Mouse (Mus musculus) heart, postnatal 14 days (tissue): ENCODE measurements around the gene Zbtb7a. TPM values are rescaled to one million over a fixed set of nuclear protein-coding genes. Genes with fewer than 3 reads are reported as not detected.
A peak's percentile ranks its signal among the peaks of the same experiment; 100 is the strongest.

Experiments used
- DNase-seq, 2 experiments: peaks; one replicate each; pipeline ENCODE4 v3.0.0; 2021 to 2022
- intact Hi-C: fragments of 180-260 bp; cut with DNase I; formaldehyde crosslinking; loops from one replicate; pipeline ENCODE4 v1.15.1; 2025
- long read RNA-seq, 2 experiments: library from polyadenylated mRNA; stranded (forward); transcript quantifications; one replicate each; pipeline ENCODE4 v2.0.0; 2021
- total RNA-seq, 2 experiments: library from RNA; stranded (reverse); gene quantifications; 2 replicates each; pipeline ENCODE4 v1.2.3; 2021

Zbtb7a gene
- total RNA-seq = 10 to 100 TPM; 40.8 to 43.2 TPM
- long read RNA-seq, experiment 1, full-length matches to known transcripts = 4 of 45 reads
- long read RNA-seq, experiment 1, partial matches to known transcripts = 4 of 45 reads
- long read RNA-seq, experiment 1, other reads (novel, unspliced or antisense) = 37 of 45 reads
- long read RNA-seq, experiment 2, partial matches to known transcripts = 0 of 49 reads
- long read RNA-seq, experiment 2, other reads (novel, unspliced or antisense) = 48 of 49 reads

DNA sequence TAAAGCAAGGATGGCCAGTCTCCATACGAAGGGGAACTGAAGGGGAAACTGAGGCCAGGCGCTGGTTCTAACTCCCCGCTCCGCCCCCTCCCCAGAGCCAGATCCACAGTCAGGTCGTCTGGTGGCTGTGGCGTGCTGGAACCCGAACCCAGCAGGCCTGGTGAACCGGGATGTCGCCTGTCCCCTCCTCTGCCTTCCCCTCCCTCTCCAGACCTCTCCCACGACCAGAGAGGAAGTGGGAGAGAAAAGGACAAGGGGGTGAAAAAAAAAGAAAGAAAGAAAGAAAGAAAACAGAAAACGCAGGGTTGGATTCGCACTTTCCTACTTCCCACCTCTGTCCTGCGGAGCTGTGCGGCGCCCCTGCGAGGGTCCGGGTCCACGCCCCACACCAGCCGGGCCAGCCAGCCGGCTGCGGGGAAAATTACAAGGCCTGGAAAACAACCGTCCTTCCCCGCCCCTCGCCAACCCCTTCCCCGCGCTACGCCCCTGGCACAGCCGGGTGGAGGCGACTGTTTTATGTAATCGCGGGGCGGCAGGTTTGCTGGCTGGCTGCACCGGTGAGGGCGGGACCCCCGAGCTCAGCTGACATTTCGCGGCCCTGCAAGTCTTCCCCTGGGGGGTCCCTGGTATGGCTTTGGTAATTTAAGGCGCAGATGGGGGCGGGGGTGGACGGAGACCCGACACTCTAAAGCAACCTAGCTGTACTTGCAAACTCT is at the start of gene Zbtb7a:
Gene Zbtb7a (plus strand): TSS at position 255 of the 716 bp plus-strand sequence.
- intact Hi-C loops = no loop called here
- DNase-seq = peak in 1 of 2 experiments; percentile 49

DNA sequence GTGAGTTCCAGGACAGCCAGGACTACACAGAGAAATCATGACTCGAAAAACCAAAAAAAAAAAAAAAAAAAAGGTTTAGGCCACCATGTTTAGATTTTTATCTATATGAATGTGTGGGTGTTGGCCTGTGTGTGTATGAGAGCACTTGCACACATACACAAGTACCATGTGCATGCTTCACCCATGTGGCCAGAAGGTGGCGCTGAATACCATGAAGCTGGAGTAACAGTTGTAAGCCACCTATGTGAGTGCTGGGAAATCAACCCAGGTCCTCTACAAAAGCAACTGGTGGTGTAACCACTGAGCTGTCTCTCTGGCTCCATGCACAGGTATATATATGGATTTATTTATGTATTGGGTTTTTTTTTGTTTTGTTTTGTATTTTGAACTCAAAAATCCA is 48.0 kb upstream of the Zbtb7a start:
- intact Hi-C loops = loop anchor here (2.0 kb wide), 1 partner anchor 88 kb away; no protein-coding TSS in a partner anchor
- peak in 1 of 2 experiments; percentile 14 for DNase-seq

DNA sequence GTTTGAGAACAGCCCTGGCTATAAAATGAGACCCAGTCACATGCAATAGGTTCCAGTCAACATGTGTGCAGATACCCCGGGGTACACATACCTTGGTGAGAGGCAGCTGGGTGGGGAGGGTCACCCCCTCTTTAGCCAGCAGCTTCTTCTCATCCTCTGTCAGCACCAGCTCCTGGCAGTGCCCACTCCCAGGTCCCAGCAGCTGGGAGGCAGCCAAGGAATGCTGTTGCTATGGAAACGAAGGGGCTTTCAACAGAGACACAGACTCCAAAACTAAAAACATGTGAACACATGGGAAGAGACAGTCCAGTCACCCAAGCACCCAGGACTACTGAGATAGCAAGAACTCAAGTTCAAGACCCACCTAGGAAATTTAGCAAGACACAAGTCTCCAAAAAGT is 45.8 kb upstream of the Zbtb7a start:
- intact Hi-C loops = no loop called here
- DNase-seq = peak in 1 of 2 experiments; percentile 18

DNA sequence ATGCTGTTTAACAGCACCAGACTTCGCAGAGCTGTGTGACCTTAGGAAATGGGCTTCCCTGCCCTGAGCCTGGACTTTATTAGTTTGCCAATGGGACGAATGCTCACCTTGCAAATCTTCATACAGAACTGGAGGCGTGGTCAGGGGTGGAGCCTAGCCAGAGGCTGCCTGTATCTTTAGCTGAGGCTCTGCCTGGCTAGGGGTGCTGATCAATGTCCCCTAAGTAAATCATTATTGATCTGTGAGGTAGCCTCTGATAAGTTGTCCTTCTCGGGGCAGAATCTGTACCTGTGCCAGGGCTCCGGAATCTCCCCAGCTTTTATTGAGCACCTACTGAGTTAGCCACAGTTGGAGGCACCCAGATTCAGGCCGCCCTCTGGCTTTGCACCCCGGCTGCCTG is 44.4 kb upstream of the Zbtb7a start:
- no peak for DNase-seq
- intact Hi-C loops = no loop called here

DNA sequence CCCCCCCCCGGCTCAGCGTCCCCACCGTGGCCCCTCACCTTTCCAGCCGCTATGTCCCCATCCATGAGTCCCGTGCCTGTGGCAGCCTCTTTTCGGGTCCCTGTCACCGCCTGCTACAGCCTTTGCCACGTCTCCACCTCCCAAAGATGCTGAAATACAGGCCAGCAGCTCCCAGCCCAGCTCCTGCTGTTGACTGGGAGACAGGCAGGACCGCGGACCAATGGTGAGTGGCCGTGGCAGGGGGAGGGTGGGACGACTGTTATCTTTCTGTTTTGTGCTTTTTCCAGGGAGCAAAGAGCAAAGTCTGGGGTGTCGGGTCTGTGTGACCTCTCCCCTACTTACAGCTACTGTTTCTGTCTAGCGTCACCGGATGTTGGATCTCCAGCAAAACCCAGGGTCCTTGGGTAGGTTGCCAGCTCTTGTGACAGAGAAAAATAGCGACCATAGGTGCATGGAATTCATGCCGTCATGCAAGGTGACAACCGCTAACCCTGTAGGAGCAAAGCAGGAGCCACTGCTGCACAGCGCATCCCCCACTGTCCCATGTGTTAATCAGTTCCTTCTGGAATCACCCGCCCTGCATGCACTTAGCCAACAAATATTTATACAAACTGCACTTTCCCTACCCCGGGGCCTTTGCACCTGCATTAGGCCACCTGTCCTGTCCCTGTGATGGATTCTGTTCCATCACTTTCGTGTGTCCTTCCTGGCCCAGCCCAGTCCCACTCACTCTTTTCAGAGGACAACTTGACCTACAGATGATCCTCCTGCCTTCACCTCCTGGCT is 42.4 kb upstream of the Zbtb7a start:
- intact Hi-C loops = no loop called here
- DNase-seq = peak; percentile 61 to 69

DNA sequence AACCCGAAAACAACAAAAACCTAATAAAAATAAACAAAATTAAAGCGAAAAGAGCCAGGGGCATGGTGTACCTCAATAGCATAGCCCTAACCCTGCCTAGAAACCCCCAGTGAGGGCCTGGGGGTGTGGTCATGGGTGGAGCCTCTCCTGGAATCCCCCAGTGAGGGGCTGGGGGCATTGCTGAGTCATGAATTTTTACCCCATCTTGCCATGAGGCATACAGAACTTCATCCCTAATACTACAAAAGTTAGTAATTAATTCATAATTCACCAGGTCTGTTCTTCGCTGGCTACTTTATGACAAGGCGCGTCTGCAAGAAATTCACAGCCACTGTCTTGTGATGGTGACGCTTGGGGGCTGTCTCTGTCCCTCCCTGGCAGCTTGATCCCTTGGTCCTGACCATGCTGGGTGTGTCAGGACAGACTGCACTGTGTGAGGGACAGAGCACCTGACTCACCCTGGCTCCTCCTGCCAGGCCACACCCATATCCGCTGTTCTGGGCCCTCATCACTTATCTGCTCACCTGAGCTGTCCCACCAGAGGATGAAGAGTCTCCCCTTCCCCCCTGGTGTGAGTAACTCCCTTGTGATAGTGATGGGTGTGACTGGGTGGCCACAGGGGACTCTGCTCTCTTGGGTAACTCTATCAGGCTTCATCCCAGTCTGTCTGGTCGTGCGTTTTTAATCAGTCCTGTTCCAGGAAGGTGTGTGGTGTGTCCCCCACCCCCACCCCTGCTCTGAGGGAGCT is 39.9 kb upstream of the Zbtb7a start:
- intact Hi-C loops = no loop called here
- DNase-seq = no peak

DNA sequence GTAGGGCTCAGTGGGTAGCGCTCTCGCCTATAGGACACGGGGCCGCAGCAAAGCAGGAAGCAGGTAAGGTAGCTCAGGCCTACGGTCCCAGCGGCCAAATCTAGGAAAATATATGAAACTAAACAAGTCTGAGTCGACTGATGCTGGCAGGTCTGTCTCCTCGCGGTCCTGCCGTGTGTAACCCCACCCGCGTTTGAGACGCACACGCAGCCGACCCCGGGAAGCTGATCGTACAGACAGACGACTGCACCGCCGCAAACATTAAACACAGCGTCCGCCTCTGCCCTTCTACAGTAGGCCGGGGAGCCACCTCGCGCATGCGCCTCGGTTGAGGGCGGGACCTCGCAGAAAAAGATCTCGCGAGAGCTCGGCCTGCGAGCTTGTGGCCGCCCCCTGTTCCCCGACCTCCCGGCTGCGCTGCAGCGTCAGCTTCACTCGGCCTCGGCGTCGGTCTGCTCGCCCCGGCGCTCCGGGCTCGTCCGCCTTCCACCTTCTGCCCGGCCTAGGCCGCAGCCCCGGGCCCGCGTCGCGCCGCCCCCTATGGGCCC is 29.4 kb upstream of the Zbtb7a start, which contains the start of gene Map2k2:
Gene Map2k2 (plus strand): TSS at position 351 of the 548 bp plus-strand sequence.
- peak; percentile 99 for DNase-seq
- intact Hi-C loops = loop anchor here (5.0 kb wide), 1 partner anchor 67 kb away; no protein-coding TSS in a partner anchor

DNA sequence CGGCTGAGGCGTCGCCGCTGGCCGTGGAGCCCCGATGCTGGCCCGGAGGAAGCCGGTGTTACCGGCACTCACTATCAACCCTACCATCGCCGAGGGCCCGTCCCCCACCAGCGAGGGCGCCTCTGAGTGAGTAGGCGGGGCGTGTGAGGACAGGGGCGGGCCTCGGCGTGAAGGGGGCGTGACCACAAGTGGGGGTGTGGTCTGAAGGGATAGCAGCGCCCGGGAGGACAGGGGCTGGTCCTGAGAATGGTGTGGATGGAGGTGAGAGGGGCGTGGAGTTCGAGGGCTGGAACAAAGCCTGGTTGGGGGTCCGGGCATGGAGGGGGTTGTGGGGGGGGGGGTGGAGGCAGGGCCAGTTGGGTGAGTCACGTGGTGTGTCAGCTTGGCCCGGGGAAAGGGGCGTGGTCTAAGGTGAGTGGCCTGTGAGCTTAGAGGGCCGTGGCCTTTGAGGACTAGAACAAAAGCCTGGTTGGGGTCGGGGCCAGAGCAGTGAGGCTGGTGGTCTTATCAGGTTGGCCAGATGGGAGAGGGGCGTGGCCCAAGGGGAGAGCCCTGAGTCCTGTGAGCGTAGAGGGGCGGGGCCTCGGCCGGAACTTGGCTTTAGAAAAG is 28.8 kb upstream of the Zbtb7a start:
- peak; percentile 85 to 91 for DNase-seq
- intact Hi-C loops = loop anchor here (5.0 kb wide), 1 partner anchor 66 kb away; no protein-coding TSS in a partner anchor

DNA sequence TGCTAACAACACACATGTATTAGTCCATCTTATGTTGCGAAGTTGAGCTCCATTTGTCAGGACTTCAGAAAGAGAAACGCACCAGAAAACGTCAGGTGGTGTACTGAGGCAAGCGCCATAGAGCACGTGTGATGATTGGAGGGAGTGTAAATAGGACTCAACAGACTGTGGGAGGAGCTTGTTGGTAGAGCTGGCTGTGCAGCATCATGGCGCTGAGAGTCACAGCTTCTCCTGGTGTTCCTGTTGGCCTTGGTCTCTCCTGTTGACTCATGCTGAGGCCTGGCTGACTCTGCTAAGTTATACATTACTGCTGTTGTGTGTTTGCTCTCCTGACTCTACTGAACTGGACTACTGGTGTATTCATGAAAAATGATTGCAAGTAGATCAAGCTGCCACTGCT is 22.1 kb upstream of the Zbtb7a start:
- DNase-seq = no peak
- intact Hi-C loops = no loop called here

DNA sequence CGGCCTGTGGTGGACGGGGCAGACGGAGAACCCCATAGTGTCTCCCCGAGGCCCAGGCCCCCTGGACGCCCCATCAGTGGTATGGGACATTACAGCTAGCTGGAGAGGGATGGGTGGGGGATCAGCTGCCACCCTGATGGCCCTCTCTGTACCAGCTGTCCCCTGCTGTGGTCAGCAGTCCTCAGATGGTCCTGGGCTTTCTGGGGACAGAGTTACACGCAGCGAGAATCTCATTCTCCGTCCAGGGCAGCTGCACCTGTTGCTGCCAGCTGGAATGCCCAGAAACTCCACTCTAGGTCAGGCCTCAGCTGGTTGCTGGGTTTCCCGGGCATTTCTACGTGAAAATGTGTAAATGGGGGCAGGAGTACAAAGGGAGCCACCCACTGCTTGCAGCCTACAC is 15.4 kb upstream of the Zbtb7a start:
- no peak for DNase-seq
- intact Hi-C loops = no loop called here

DNA sequence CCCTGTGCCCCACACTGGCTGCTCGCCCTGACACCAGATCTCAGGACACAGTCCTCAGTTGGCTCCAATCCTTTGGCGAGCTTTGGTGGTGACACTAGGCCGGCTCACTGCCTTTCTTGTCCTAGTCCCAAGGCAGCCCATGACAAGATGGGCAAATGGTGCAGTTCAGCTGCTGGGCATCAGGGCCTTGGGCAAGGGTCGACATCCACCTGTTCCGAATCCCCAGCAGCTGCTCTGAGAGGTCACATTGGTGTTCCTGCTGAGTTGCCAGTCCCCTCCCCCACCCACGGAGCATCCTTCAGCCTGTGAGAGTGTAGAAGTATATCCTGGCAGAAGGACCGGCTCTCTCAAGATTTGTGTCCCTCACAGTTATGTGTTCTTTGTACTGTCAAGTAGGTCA is 14.4 kb upstream of the Zbtb7a start:
- intact Hi-C loops = no loop called here
- no peak for DNase-seq

DNA sequence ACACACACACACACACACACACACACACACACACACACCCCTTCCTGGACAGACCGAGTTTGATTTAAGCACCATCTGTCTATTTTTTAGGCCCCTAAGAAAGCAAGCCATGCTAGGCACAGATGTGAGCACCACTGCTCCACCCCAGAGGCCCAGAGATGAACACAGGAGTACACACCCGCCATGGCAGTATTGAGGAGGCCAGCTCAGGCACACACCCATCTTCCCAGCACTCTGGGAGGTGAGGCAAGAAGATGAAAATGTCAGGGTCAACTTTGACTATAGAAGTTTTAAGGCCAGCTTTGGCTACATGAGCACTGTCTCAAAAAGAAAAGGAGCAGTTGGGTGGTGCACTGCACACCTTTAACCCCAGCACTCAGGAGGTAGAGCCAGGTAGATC is 12.1 kb upstream of the Zbtb7a start:
- no peak for DNase-seq
- intact Hi-C loops = no loop called here

DNA sequence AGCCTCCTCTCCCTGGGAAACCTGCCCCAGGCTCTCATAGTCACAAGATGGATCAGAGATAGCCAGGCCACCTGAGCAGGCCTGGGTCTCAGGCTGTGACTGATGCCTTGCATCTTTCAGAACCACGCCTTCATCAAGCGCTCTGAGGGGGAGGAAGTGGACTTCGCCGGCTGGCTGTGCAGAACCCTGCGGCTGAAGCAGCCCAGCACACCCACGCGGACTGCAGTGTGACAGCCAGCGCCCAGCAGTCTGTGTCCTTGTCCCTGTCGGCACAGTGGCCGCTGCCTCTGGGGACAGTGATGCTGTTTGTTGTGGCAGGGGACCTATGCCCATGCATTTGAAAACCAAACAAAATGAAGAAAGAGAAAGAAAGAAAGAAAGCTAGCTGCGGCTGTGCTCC is 11.5 kb upstream of the Zbtb7a start:
- intact Hi-C loops = no loop called here
- DNase-seq = no peak

DNA sequence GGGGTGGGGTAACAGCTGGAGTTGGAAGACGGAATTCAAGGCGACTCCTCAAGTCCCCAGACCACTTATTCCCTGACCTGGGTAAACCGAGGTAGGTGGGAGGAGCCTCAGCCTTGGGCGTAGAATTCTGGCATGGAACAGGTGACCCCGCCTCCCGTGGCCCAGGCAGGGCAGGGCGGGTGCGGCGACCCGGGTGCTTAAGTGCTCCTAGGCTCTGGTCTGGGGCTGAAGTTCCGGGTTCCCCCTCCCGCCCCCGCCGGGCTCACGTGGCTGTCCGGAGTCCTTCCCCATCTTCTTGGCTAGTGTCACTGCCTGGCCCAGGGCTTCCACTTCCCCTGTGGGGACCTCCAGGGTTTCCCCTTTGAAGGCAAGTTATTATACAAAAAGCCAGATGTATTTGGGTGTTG is 836 bp upstream of the Zbtb7a start:
- peak; percentile 73 to 75 for DNase-seq
- intact Hi-C loops = no loop called here

DNA sequence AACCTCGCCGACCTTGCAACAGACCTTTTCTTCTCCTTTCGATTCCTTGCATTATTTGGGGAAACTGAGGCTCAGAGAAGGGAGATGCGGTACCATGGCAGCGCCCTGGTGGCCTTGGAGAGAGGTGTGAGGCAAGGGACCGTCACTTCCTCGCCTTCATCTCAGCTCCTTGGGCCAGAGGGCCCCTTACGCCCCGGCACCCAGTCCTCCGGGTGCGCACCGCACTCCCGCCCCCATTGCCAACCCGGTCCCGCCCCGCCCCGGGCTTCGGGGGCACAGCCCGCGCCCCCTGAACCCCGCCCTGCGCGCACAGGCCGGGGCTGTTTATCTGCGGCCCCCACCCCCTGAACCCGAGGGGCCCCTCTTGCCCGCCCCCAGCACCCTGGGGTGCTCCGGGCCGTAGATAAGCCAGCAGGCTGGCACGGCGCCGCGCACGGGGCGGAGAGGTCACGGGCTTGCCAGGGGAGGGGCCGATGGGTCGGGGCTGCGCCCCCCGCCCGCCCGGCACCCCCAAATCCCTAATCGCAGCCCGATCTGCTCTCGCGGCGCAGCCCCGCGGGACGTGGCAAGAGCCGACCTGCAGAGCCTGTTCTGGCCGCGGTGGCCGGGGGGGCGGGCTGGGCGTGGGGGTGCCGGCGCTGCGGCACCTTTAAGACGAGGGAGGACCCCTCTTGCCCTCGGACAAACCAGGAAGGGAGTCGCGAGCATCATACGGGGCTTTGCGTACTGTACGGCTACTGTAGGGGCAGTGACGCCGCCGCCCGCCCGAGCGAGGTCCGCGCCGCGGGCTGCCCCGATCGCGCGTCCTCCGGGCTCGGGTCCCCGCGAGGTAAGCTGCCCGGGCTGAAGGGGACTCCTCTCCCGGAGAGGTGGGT is 1.0 kb downstream of the Zbtb7a start:
- intact Hi-C loops = no loop called here
- DNase-seq = peak; percentile 81 to 82

DNA sequence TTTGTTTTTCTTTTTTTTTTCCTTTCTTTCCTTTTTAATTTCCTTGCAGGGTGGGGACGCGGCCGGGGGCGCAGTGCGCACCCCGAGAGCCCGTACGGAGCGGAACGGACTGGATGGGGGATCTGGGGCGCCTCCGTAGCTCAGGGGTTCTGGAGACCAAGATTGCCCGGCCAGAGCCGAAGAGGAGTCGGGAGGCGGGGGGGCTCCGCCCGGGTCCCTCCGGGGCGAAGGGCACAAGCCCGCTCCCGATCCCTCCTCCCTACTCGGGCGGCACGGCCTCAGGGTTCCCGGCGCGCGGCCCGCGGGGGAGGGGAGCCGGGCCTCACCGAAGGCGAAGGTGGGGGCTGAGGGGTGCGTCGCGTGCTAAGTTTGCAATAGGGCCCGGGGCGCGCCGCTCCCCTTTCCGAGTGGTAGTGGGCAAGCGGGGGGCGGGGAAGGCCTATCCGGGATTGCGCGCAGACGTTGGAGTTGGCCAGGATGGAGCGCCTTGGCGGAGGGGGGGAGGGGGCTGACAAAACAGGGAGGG is 1.7 kb downstream of the Zbtb7a start:
- intact Hi-C loops = no loop called here
- peak; percentile 83 for DNase-seq

DNA sequence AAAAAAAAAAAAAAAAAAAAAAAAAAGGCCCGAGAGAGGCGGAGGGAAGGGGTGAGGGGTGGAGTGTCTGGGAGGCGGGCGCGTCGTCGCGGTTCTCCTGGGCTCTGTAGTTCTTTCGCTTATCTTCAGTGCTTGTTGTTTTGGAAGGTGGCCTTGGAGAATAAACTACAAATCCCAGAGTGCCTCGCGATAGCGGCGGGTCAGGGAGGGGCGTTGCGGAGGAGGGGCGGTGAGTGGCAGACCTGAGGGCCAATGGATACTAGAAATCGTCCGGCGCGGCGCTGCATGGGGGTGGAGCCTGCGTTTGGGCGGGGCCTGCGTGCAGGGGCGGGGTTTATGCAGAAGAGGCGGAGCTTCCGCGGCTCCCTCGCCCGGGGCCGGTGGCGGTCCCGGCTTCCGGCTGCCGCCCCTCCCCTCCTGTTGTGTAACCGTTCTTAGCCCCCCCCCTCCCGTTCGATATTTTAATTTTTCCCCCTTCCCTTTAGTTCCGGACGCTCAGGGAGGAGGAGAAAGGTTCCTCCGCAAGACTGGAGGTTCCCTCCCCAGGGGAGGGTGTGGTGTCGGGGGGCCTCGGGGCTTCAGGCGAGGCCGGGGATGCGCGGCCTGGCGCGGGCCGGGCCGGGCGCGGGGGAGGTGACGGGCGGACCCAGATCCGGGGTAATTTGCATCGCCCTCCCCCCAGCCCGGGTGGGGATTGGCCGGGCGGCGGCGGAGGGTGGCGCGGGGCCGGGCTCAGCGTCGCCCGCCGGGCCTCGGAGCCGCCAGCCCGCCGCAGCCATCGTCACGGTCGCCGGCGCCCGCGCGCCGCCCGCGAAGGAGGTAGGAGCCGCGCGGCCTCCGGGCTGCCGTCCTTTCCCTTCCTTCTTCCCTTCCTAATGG is 2.5 kb downstream of the Zbtb7a start:
- intact Hi-C loops = loop anchor here (2.0 kb wide), 1 partner anchor 29 kb away; the partner anchor contains the start of gene Pias4
- DNase-seq = peak; percentile 99 to 100
